Mouse (Mus musculus) midbrain, embryonic 15.5 days (tissue): ENCODE measurements around the gene Dpp6. TPM values are rescaled to one million over a fixed set of nuclear protein-coding genes. Genes with fewer than 3 reads are reported as not detected.
"Not testable (repeated sequence)": the region's sequence is repeated elsewhere in the genome, so short reads cannot be mapped to it uniquely, and the experiment has no call there.

Source experiments
- ATAC-seq: fragments of 200-750 bp; cut with Nextera tagmentation; replicated peaks from 2 replicates; pipeline ENCODE4 v1.8.0; 2017; ENCODE audit warnings: moderate TSS enrichment
- H3K27ac ChIP-seq: fragments of 300-500 bp; sonication (generic); 2 replicates; pipeline ENCODE4 v1.5.1; 2015; ENCODE audit warnings: mild to moderate bottlenecking, inconsistent platforms
- H3K27me3 ChIP-seq: fragments of 300-500 bp; sonication (generic); replicated peaks from 2 replicates; pipeline ENCODE4 v1.6.1; 2015; ENCODE audit warnings: inconsistent platforms
- H3K36me3 ChIP-seq: fragments of 300-500 bp; sonication (generic); replicated peaks from 2 replicates; pipeline ENCODE4 v1.6.1; 2015; ENCODE audit warnings: inconsistent platforms
- H3K4me1 ChIP-seq: fragments of 300-500 bp; sonication (generic); 2 replicates; pipeline ENCODE4 v1.6.1; 2015; ENCODE audit warnings: inconsistent platforms
- H3K4me2 ChIP-seq: fragments of 300-500 bp; sonication (generic); 2 replicates; pipeline ENCODE4 v1.6.1; 2015; ENCODE audit warnings: inconsistent platforms, mild to moderate bottlenecking, moderate library complexity
- H3K4me3 ChIP-seq: fragments of 300-500 bp; sonication (generic); 2 replicates; pipeline ENCODE4 v1.5.1; 2015; ENCODE audit warnings: mild to moderate bottlenecking, inconsistent platforms
- H3K9ac ChIP-seq: fragments of 300-500 bp; sonication (generic); 2 replicates; pipeline ENCODE4 v1.6.1; 2015; ENCODE audit warnings: mild to moderate bottlenecking, inconsistent platforms
- H3K9me3 ChIP-seq: fragments of 300-500 bp; sonication (generic); 2 replicates; pipeline ENCODE4 v1.6.1; 2016; ENCODE audit warnings: inconsistent platforms
- WGBS: fragments of 180-500 bp; shearing (Covaris S2); methylation state at CpG from one replicate; pipeline ENCODE4 v1.1.7; 2015; ENCODE audit warnings: mixed read lengths; 5-methylcytosine and 5-hydroxymethylcytosine counted together
- polyA plus RNA-seq: library from polyadenylated mRNA; unstranded; fragments of >200 nt; fragmentation: Nextera tagmentation; extraction: Ambion mirVana; gene quantifications from 2 replicates; pipeline ENCODE4 v1.2.1, GENCODE M21; 2015

Gene Dpp6
- polyA plus RNA-seq, 1 experiment from 2014 or later: 88.3 TPM

GRCm38 (mm10) chr5:27424484-27425080, 607.6 kb downstream of the Dpp6 start:
- no peaks in the 10 kb centered on the region for H3K4me1 ChIP-seq
- H3K36me3 ChIP-seq: no peaks in the 10 kb centered on the region
- no peak overlapping the region for H3K27ac ChIP-seq
- H3K27me3 ChIP-seq: no peaks in the 10 kb centered on the region
- H3K9ac ChIP-seq: no peak overlapping the region
- no peak overlapping the region for H3K4me2 ChIP-seq
- H3K4me3 ChIP-seq: no peak overlapping the region
- no peaks in the 10 kb centered on the region for H3K9me3 ChIP-seq
- ATAC-seq: no peak
- 66% methylated on average over 3 of the region's 3 CpGs for WGBS

GRCm38 (mm10) chr5:27426200-27426599, 609.2 kb downstream of the Dpp6 start:
- Histone ChIP-seq H3K4me3 (no peak overlapping the region), H3K4me2 (no peak overlapping the region), H3K9ac (no peak overlapping the region), H3K27ac (no peak overlapping the region), H3K4me1 (no peaks in the 10 kb centered on the region), H3K9me3 (no peaks in the 10 kb centered on the region), H3K27me3 (no peaks in the 10 kb centered on the region), H3K36me3 (no peaks in the 10 kb centered on the region)
- WGBS: 72% methylated on average over 1 of the region's 1 CpGs
- ATAC-seq: no peak

GRCm38 (mm10) chr5:27433584-27433983, 616.6 kb downstream of the Dpp6 start:
- Histone ChIP-seq H3K36me3 (no peaks in the 10 kb centered on the region), H3K27ac (no peak overlapping the region), H3K4me2 (no peak overlapping the region), H3K4me3 (no peak overlapping the region), H3K4me1 (no peaks in the 10 kb centered on the region), H3K9me3 (no peaks in the 10 kb centered on the region), H3K27me3 (no peaks in the 10 kb centered on the region), H3K9ac (no peak overlapping the region)
- ATAC-seq: no peak

GRCm38 (mm10) chr5:27453201-27453845, 636.3 kb downstream of the Dpp6 start:
- Histone ChIP-seq H3K4me1 (no peaks in the 10 kb centered on the region), H3K27me3 (no peaks in the 10 kb centered on the region), H3K4me3 (no peak overlapping the region), H3K4me2 (no peak overlapping the region), H3K9me3 (no peaks in the 10 kb centered on the region), H3K9ac (no peak overlapping the region), H3K27ac (no peak overlapping the region), H3K36me3 (no peaks in the 10 kb centered on the region)
- ATAC-seq: no peak
- WGBS: 46% methylated on average over 3 of the region's 3 CpGs

GRCm38 (mm10) chr5:27454386-27454785, 637.4 kb downstream of the Dpp6 start:
- Histone ChIP-seq H3K27ac (no peak overlapping the region), H3K4me2 (no peak overlapping the region), H3K4me1 (no peaks in the 10 kb centered on the region), H3K4me3 (no peak overlapping the region), H3K27me3 (no peaks in the 10 kb centered on the region), H3K36me3 (no peaks in the 10 kb centered on the region), H3K9ac (no peak overlapping the region), H3K9me3 (no peaks in the 10 kb centered on the region)
- no peak for ATAC-seq
- whole genome bisulfite sequencing: 83% methylated on average over 3 of the region's 3 CpGs

- H3K27me3 ChIP-seq: no peaks in the 10 kb centered on the region
- H3K4me2 ChIP-seq: no peak overlapping the region
- H3K27ac ChIP-seq: no peak overlapping the region
- no peaks in the 10 kb centered on the region for H3K4me1 ChIP-seq
- H3K4me3 ChIP-seq: no peak overlapping the region
- H3K9me3 ChIP-seq: no peaks in the 10 kb centered on the region
- no peak overlapping the region for H3K9ac ChIP-seq
- H3K36me3 ChIP-seq: no peaks in the 10 kb centered on the region
- no peak for ATAC-seq
- WGBS: 91% methylated on average over 1 of the region's 1 CpGs
These were observed 640.0 kb downstream of the Dpp6 start for GRCm38 (mm10) chr5:27456981-27457380.

- WGBS: 65% methylated on average over 1 of the region's 1 CpGs
- no peaks in the 10 kb centered on the region for H3K9me3 ChIP-seq
- H3K27me3 ChIP-seq: no peaks in the 10 kb centered on the region
- no peak overlapping the region for H3K9ac ChIP-seq
- no peak overlapping the region for H3K4me2 ChIP-seq
- H3K36me3 ChIP-seq: no peaks in the 10 kb centered on the region
- no peak for ATAC-seq
- no peak overlapping the region for H3K27ac ChIP-seq
- no peaks in the 10 kb centered on the region for H3K4me1 ChIP-seq
- no peak overlapping the region for H3K4me3 ChIP-seq
These were observed 640.7 kb downstream of the Dpp6 start for GRCm38 (mm10) chr5:27457686-27458085.

- H3K4me2 ChIP-seq: no peak overlapping the region
- H3K4me3 ChIP-seq: no peak overlapping the region
- no peak for ATAC-seq
- no peaks in the 10 kb centered on the region for H3K4me1 ChIP-seq
- WGBS: 83% methylated on average over 4 of the region's 4 CpGs
- no peak overlapping the region for H3K27ac ChIP-seq
- H3K27me3 ChIP-seq: no peaks in the 10 kb centered on the region
- H3K9ac ChIP-seq: no peak overlapping the region
- 0 out of 2 replicates have a peak, but pooled peaks cover 6% of the 10 kb centered on the region for H3K36me3 ChIP-seq
- H3K9me3 ChIP-seq: no peaks in the 10 kb centered on the region
These were observed 658.0 kb downstream of the Dpp6 start for GRCm38 (mm10) chr5:27474964-27475465.

GRCm38 (mm10) chr5:27481706-27482105, 664.7 kb downstream of the Dpp6 start:
- Histone ChIP-seq H3K4me2 (no peak overlapping the region), H3K27me3 (no peaks in the 10 kb centered on the region), H3K4me3 (no peak overlapping the region), H3K9ac (no peak overlapping the region), H3K4me1 (no peaks in the 10 kb centered on the region), H3K27ac (no peak overlapping the region), H3K36me3 (no peaks in the 10 kb centered on the region), H3K9me3 (no peaks in the 10 kb centered on the region)
- ATAC-seq: no peak
- 80% methylated on average over 2 of the region's 2 CpGs for whole genome bisulfite sequencing

GRCm38 (mm10) chr5:27486138-27486537, 669.1 kb downstream of the Dpp6 start:
- no peaks in the 10 kb centered on the region for H3K27me3 ChIP-seq
- no peaks in the 10 kb centered on the region for H3K36me3 ChIP-seq
- no peaks in the 10 kb centered on the region for H3K9me3 ChIP-seq
- H3K4me1 ChIP-seq: no peaks in the 10 kb centered on the region
- no peak overlapping the region for H3K4me3 ChIP-seq
- no peak overlapping the region for H3K4me2 ChIP-seq
- WGBS: 55% methylated on average over 1 of the region's 1 CpGs
- no peak overlapping the region for H3K9ac ChIP-seq
- ATAC-seq: no peak
- H3K27ac ChIP-seq: no peak overlapping the region

GRCm38 (mm10) chr5:27490942-27491341, 673.9 kb downstream of the Dpp6 start:
- 75% methylated on average over 4 of the region's 4 CpGs for WGBS
- Histone ChIP-seq H3K36me3 (no peaks in the 10 kb centered on the region), H3K4me2 (no peak overlapping the region), H3K27me3 (no peaks in the 10 kb centered on the region), H3K9ac (no peak overlapping the region), H3K4me3 (no peak overlapping the region), H3K4me1 (no peaks in the 10 kb centered on the region), H3K27ac (no peak overlapping the region), H3K9me3 (no peaks in the 10 kb centered on the region)
- no peak for ATAC-seq

- WGBS: 65% methylated on average over 1 of the region's 1 CpGs
- not testable (repeated sequence) for H3K4me3 ChIP-seq, H3K36me3 ChIP-seq, H3K9me3 ChIP-seq, H3K27me3 ChIP-seq, ATAC-seq, H3K27ac ChIP-seq, H3K9ac ChIP-seq, H3K4me1 ChIP-seq, H3K4me2 ChIP-seq
These were observed 684.3 kb downstream of the Dpp6 start, which contains the start of gene Speer4b for GRCm38 (mm10) chr5:27501338-27501737. Gene Speer4b, minus strand, starts transcription at chr5:27501438.

GRCm38 (mm10) chr5:27518716-27519115, 701.7 kb downstream of the Dpp6 start:
- H3K4me2 ChIP-seq: no peak overlapping the region
- no peak overlapping the region for H3K27ac ChIP-seq
- H3K4me1 ChIP-seq: no peaks in the 10 kb centered on the region
- H3K9ac ChIP-seq: no peak overlapping the region
- ATAC-seq: no peak
- no peaks in the 10 kb centered on the region for H3K36me3 ChIP-seq
- H3K9me3 ChIP-seq: no peaks in the 10 kb centered on the region
- H3K4me3 ChIP-seq: no peak overlapping the region
- H3K27me3 ChIP-seq: no peaks in the 10 kb centered on the region
